Mouse (Mus musculus): ENCODE measurements around the gene Eif1ad. TPM values are rescaled to one million over a fixed set of nuclear protein-coding genes. Genes with fewer than 3 reads are reported as not detected.
"Not testable (repeated sequence)": the region's sequence is repeated elsewhere in the genome, so short reads cannot be mapped to it uniquely, and the experiment has no call there.

Eif1ad gene
- polyA plus RNA-seq, 1 experiment from 2014 or later = 43.3 TPM

DNA sequence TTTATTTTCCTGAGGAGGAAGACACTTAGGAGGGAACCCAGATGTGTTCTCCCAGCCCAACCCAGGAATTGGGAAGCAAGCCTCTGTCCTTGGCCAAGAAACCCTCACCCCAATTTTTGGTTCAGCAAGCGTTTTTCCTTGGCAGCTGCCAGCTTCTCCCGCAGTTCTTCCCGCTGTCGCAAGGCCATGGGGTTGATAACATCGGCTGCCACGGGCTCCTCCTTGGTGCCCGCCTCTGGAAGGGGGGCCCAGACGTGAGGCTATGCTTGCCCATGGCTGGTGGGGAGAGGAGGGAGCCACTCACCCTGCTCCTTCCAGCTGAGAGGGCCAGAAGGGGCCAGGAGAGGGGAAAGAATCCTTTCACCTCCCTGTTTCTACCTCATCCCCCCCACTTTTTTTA, 18.2 kb downstream of the Eif1ad start:
- Histone ChIP-seq H3K4me3 (no peak overlapping the region), H3K9me3 (no peaks in the 10 kb centered on the region), H3K9ac (no peak overlapping the region), H3K4me1 (replicated peaks) (peaks cover 23% of the 10 kb centered on the region), H3K4me2 (no peak overlapping the region), H3K36me3 (peaks cover 52% of the 10 kb centered on the region), H3K27me3 (no peaks in the 10 kb centered on the region), H3K27ac (replicated peaks) (no peak overlapping the region)
- WGBS = 93% methylated on average over 8 of the region's 8 CpGs
- ATAC-seq (ENCODE audit: low FRiP score, low read depth) = no peak

DNA sequence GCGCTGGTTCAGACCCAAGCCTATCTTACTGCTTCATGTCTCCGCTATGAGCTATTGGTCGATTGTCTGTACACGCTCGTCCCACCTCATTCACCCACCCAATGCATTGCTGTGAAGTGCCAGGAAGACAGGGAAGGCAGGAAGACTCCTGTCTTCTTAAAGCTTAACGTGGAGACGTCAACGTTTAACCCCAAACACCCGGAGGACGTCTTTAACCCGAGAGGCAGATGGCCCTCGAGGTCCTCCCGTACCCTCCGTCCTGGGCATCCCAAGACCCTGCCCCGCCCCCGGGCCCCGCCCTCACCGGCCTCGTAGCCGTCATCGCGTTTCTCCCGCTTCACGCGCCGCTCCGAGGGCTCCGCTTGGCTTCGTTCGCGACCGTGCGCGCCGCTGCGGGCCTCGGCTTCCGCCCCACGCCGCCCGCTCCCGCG, 21.5 kb downstream of the Eif1ad start:
- H3K9ac ChIP-seq = peak overlapping the region; percentile 84
- under 1% methylated on average over 39 of the region's 43 CpGs for WGBS
- peak overlapping the region; percentile 89 for H3K4me2 ChIP-seq
- ATAC-seq (ENCODE audit: low FRiP score, low read depth) = peak; percentile 12; the same call in 1 of the 2 replicates
- H3K4me1 ChIP-seq (replicated peaks) = peaks cover 35% of the 10 kb centered on the region
- H3K36me3 ChIP-seq = peaks cover 20% of the 10 kb centered on the region
- H3K4me3 ChIP-seq = peak overlapping the region; percentile 91
- peak overlapping the region; percentile 82 for H3K27ac ChIP-seq (replicated peaks)
- no peaks in the 10 kb centered on the region for H3K27me3 ChIP-seq
- no peaks in the 10 kb centered on the region for H3K9me3 ChIP-seq

DNA sequence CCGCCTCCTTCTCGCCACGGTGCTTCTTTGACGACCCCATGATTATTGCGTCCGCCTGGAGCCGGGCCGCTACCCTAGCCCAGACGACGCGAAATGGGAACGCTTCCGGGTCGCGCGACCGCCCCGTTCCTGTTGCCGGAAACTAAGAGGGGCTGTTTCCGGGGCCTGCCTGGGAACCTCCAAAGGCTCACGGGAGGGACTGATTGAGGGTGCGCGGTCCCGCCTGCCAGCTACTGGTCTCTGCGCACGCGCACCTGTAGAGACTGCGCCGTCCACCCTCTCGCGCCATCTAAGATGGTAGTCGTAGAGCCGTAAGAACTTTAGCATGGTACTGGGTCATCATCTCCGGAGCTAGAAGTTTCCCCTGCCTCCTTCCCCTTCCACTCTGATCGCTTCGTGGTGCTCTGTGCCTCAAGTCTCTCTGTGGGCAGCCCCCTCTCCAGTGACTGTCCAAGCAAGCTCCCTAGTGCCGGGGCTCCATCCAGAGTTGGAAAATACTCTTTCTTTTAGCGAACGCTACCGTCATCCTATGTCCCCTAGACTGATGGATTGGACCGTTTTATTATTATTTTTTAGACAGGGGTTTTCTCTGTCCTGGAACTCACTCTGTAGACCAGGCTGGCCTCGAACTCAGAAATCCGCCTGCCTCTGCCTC, 22.2 kb downstream of the Eif1ad start, which contains the start of gene Sart1:
Gene Sart1, minus strand, starts transcription at position 116 of the 655 bp plus-strand sequence.
- H3K9ac ChIP-seq = peak within 1 kb of the TSS; percentile 84
- peak within 1 kb of the TSS; percentile 91 for H3K4me3 ChIP-seq
- WGBS = 2% methylated on average over 43 of the region's 43 CpGs
- peaks cover 35% of the 10 kb centered on the region for H3K4me1 ChIP-seq (replicated peaks)
- ATAC-seq (ENCODE audit: low FRiP score, low read depth) = peak; percentile 97
- peak within 1 kb of the TSS; percentile 89 for H3K4me2 ChIP-seq
- no peaks in the 10 kb centered on the region for H3K27me3 ChIP-seq
- peaks cover 14% of the 10 kb centered on the region for H3K36me3 ChIP-seq
- H3K9me3 ChIP-seq = no peaks in the 10 kb centered on the region
- peak within 1 kb of the TSS; percentile 82 for H3K27ac ChIP-seq (replicated peaks)

DNA sequence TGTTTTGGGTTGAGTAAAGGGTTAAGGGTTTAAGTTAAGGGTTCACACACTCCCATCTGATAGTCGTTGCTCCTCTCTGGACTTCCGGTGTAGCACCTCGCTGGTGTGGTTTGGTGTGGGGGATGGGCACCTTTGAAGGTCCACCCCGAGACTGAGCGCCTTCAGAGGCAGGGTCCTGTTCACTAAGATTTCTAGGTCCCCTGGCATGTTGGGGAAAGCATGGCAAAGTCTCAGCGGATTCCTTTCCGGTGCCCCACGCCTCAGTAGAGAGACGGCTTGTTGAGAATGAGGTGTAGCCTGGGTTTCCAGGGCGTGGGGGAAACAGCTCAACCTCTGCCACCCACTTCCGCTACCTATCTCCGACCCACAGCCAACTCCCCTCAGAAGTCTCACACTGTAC, 23.1 kb downstream of the Eif1ad start:
- Histone ChIP-seq H3K4me2 (peak overlapping the region; percentile 89), H3K9ac (no peak overlapping the region), H3K9me3 (no peaks in the 10 kb centered on the region), H3K4me1 (replicated peaks) (peaks cover 35% of the 10 kb centered on the region), H3K27ac (replicated peaks) (no peak overlapping the region), H3K27me3 (no peaks in the 10 kb centered on the region), H3K36me3 (peaks cover 5% of the 10 kb centered on the region; the same call in 1 of the 2 replicates), H3K4me3 (peak overlapping the region; percentile 91)
- no peak for ATAC-seq (ENCODE audit: low FRiP score, low read depth)
- WGBS = 50% methylated on average over 12 of the region's 12 CpGs

DNA sequence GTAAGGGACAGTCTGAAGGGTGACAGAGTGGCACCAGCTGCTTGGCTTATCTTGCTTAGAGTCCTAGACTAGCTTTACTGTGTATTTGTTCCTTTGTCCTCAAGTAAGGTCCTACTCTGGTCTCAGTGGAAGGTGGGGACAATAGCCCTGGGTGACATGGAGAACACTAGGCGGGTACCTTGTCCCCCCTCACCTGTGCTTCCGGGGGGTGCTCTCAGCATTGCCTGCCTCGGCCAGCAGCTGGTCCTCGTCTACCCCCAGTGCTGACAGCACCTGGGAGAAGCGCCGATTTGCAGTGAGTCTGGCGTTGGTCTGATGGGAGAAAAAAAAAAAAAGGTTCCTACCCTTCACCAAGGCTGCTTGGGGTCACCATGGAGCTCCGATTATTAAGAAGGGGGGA, 23.9 kb downstream of the Eif1ad start:
- Histone ChIP-seq H3K4me3 (no peak overlapping the region), H3K4me1 (replicated peaks) (peaks cover 35% of the 10 kb centered on the region), H3K36me3 (no peaks in the 10 kb centered on the region), H3K9me3 (no peaks in the 10 kb centered on the region), H3K27me3 (no peaks in the 10 kb centered on the region), H3K27ac (replicated peaks) (no peak overlapping the region), H3K4me2 (peak overlapping the region; percentile 89; the same call in 1 of the 2 replicates), H3K9ac (no peak overlapping the region)
- WGBS = 85% methylated on average over 8 of the region's 8 CpGs
- no peak for ATAC-seq (ENCODE audit: low FRiP score, low read depth)

DNA sequence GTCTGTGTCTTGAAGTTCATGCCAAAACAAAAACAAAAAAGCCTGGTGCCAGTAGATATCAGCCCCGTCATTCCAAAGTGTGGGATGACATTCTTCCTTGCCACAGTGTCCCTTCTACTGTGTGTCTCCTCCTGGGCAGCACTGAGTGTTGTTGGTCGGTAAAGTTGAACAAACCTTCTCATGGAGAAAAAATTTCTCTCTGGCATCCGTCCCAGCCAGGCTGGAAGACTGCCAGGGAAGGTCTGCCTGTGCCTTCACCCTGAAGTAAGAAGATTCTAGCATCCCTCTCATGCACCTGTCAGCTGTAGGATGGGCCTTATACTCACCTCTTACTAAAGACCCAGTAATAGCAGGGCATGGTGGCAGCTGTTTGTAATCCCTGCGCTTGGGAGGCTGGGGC, 26.4 kb downstream of the Eif1ad start:
- no peak for ATAC-seq (ENCODE audit: low FRiP score, low read depth)
- Histone ChIP-seq H3K36me3 (no peaks in the 10 kb centered on the region), H3K9me3 (no peaks in the 10 kb centered on the region), H3K4me3 (no peak overlapping the region), H3K27ac (replicated peaks) (no peak overlapping the region), H3K9ac (no peak overlapping the region), H3K27me3 (no peaks in the 10 kb centered on the region), H3K4me2 (no peak overlapping the region), H3K4me1 (replicated peaks) (peaks cover 18% of the 10 kb centered on the region)
- WGBS = 57% methylated on average over 4 of the region's 4 CpGs

DNA sequence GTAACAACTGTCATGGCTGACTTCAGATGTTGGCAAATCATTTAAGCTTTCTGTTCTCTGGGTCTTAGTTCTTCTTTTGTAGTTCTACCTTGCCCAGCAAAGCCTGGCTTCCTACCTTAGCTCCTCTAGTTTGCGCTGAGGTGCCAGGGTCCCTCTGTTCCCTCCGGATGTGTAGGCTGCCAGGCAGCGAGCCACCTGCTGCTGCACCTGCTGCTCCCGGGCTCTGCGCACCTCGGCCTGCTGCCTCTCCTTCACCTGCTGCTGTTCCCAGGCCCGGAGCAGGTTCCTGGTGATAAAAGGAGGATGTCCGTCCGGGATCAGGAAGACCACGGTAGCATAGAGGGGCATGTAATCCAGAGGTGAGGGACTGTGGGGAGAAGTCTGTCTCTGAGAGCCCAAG, 27.6 kb downstream of the Eif1ad start:
- Histone ChIP-seq H3K27ac (replicated peaks) (no peak overlapping the region), H3K27me3 (no peaks in the 10 kb centered on the region), H3K9ac (no peak overlapping the region), H3K4me2 (no peak overlapping the region), H3K4me3 (no peak overlapping the region), H3K9me3 (no peaks in the 10 kb centered on the region), H3K36me3 (no peaks in the 10 kb centered on the region), H3K4me1 (replicated peaks) (peaks cover 17% of the 10 kb centered on the region)
- 56% methylated on average over 10 of the region's 10 CpGs for WGBS
- ATAC-seq (ENCODE audit: low FRiP score, low read depth) = no peak

DNA sequence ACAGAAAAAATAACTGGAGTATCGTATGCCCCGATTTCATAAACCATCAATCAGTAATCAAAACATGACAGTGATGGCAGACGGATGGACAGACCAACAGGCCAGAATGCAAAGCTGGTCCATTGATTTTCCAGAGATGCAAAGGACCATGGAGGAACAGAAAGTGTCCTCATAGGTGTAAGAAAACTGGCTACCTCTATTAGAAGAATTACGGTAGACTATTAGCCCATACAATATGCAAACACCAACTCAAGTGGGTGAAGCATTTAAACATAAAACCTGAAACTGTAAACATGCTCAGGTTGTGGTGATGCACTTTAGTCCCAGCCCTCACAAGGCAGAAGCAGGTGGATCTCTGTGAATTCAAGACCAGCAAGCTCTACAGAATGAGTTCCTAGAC, 28.8 kb downstream of the Eif1ad start:
- 71% methylated on average over 4 of the region's 4 CpGs for WGBS
- ATAC-seq (ENCODE audit: low FRiP score, low read depth) = no peak

DNA sequence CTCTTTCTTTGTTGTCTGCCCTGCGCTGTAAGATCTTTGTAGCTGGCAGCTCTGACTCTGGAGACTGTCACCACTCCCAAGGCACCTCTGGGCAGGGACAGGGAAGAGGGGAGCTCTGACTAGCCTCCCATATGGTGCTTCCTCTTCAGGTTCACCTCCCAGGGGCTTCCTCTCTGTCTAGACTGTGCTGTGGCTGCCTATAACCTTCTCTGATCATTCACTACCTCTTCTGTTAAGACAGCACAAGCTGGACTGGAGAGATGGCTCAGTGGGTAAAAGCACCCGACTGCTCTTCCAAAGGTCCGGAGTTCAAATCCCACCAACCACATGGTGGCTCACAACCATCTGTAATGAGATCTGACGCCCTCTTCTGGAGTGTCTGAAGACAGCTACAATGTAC, 34.5 kb downstream of the Eif1ad start:
- 73% methylated on average over 4 of the region's 4 CpGs for WGBS
- not testable (repeated sequence) for H3K27ac ChIP-seq (replicated peaks); H3K36me3 ChIP-seq; H3K4me1 ChIP-seq (replicated peaks); H3K27me3 ChIP-seq; ATAC-seq (ENCODE audit: low FRiP score, low read depth); H3K4me2 ChIP-seq; H3K9me3 ChIP-seq; H3K9ac ChIP-seq; H3K4me3 ChIP-seq

More for the DNA sequence above, 28.8 kb downstream of the Eif1ad start:
- no peaks in the 10 kb centered on the region for H3K36me3 ChIP-seq
- H3K4me2 ChIP-seq = no peak overlapping the region
- H3K27me3 ChIP-seq = no peaks in the 10 kb centered on the region
- H3K4me3 ChIP-seq = no peak overlapping the region
- H3K27ac ChIP-seq (replicated peaks) = no peak overlapping the region
- peaks cover 5% of the 10 kb centered on the region for H3K4me1 ChIP-seq (replicated peaks)
- H3K9me3 ChIP-seq = no peaks in the 10 kb centered on the region
- no peak overlapping the region for H3K9ac ChIP-seq

DNA sequence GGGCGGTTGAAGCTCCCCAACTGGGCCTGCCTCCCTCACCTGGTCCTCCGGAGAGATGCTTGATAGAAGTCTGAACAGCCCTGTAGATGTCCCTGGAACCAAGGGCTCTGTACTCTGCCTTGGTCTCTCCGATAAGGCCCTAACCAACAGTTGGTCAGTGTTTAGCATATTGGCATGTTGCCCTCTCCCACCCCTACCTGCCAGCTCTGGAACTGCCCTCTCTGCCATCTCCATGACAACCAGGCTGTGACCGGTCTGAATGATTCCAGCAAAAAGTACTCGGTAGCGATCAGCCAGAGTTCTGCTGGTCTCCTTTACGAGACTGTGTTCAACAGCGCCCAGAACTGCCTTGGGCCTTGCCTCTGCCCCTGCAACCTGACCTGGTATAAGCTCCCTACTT, 35.8 kb downstream of the Eif1ad start, which contains the start of gene Tsga10ip:
Gene Tsga10ip, minus strand, starts transcription at position 234 of the 400 bp plus-strand sequence.
- H3K9me3 ChIP-seq = no peaks in the 10 kb centered on the region
- no peak for ATAC-seq (ENCODE audit: low FRiP score, low read depth)
- 67% methylated on average over 8 of the region's 8 CpGs for WGBS
- H3K27ac ChIP-seq (replicated peaks) = no peak within 1 kb of the TSS
- H3K4me3 ChIP-seq = no peak within 1 kb of the TSS
- H3K36me3 ChIP-seq = no peaks in the 10 kb centered on the region
- no peak within 1 kb of the TSS for H3K9ac ChIP-seq
- H3K4me2 ChIP-seq = no peak within 1 kb of the TSS
- peaks cover 6% of the 10 kb centered on the region for H3K4me1 ChIP-seq (replicated peaks)
- no peaks in the 10 kb centered on the region for H3K27me3 ChIP-seq

DNA sequence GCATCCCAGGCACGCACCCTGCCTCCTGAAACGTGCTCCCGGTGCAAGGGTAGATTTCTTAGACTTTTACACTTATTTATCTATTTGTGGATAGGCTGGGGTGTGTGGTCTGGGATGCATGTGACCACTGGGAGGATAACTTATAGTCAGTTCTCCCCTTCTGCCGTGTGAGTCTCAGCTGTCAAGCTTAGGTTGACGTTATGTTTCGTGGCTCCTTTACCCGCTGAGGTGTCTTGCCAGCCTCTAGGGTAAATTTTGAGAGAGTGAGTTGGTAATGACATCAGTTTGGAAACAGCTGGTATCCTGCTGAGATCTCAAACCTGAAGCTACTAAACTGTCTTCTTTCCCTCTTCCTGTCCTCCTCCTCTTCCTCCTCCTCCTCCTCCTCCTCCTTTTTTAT, 39.4 kb downstream of the Eif1ad start:
- peak overlapping the region; percentile 55 for H3K4me2 ChIP-seq
- H3K27me3 ChIP-seq = no peaks in the 10 kb centered on the region
- peaks cover 15% of the 10 kb centered on the region for H3K4me1 ChIP-seq (replicated peaks)
- WGBS = 29% methylated on average over 7 of the region's 7 CpGs
- peak overlapping the region; percentile 62; the same call in 1 of the 2 replicates for H3K27ac ChIP-seq (replicated peaks)
- no peaks in the 10 kb centered on the region for H3K9me3 ChIP-seq
- no peak for ATAC-seq (ENCODE audit: low FRiP score, low read depth)
- H3K36me3 ChIP-seq = no peaks in the 10 kb centered on the region
- H3K9ac ChIP-seq = peak overlapping the region; percentile 28
- H3K4me3 ChIP-seq = peak overlapping the region; percentile 35

DNA sequence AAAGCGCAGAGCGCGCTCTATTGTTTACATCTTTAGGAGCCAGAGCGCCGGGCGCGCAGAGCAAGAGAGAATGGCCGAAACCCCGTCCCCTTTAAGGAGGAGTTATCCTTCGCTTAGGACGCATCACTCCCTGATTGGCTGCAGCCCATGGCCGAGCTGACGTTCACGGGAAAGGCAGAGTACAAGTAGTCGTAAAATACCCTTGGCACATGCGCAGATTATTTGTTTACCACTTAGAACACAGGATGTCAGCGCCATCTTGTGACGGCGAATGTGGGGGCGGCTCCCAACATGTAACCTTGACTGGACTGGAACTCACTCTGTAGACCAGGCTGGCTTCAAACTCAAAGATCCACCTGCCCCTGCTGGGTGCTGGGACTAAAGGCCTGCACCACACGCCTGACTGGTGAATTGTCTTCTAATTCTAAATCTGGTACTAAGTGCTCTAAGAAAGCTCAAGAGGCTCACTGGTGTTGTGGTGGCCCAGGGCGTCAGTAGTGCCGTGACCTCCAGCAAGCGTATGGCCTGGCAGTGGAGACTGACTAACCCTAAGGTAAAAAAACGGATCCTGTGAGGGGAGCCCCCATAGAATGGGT, 40.1 kb downstream of the Eif1ad start:
- WGBS = 11% methylated on average over 25 of the region's 25 CpGs
- H3K27ac ChIP-seq (replicated peaks) = peak overlapping the region; percentile 89
- peak; percentile 85 for ATAC-seq (ENCODE audit: low FRiP score, low read depth)
- H3K36me3 ChIP-seq, H3K27me3 ChIP-seq, H3K9me3 ChIP-seq: not testable (repeated sequence)
- H3K4me2 ChIP-seq = peak overlapping the region; percentile 62
- H3K4me3 ChIP-seq = peak overlapping the region; percentile 52
- peak overlapping the region; percentile 63 for H3K9ac ChIP-seq
- peaks cover 15% of the 10 kb centered on the region for H3K4me1 ChIP-seq (replicated peaks)
